Mouse (Mus musculus) spleen, adult 2 months (tissue): ENCODE measurements around the gene Hdac5.

Experiments used
- CTCF ChIP-seq: fragments of 200-500 bp; IDR thresholded peaks from 2 replicates; pipeline ENCODE4 v1.5.1; 2011; ENCODE audit warnings: mild to moderate bottlenecking, inconsistent platforms; ENCODE audit not compliant: insufficient read depth, insufficient read length, insufficient replicate concordance; ENCODE audit errors: extremely low read depth
- POLR2A ChIP-seq: fragments of 200-500 bp; IDR thresholded peaks from 2 replicates; pipeline ENCODE4 v1.6.1; 2011; ENCODE audit warnings: low read depth, low read length, inconsistent platforms

- TF ChIP-seq CTCF (no peak), POLR2A (no peak)
Measured at GRCm38 (mm10) chr11:102208846-102209245, 21.1 kb downstream of the Hdac5 start.
